Mouse (Mus musculus) liver, embryonic 11.5 days (tissue): Measurements from ENCODE around the gene Trpc3. TPM values are rescaled to one million over a fixed set of nuclear protein-coding genes. Genes with fewer than 3 reads are reported as not detected.
"Not testable (repeated sequence)": the region's sequence is repeated elsewhere in the genome, so short reads cannot be mapped to it uniquely, and the experiment has no call there.

Experiments used
- ATAC-seq: fragments of 200-750 bp; cut with Nextera tagmentation; replicated peaks from 2 replicates; pipeline ENCODE4 v1.8.0; 2017; ENCODE audit warnings: moderate number of reproducible peaks, mild to moderate bottlenecking, moderate TSS enrichment, moderate library complexity; ENCODE audit not compliant: low FRiP score
- DNase-seq: peaks from one replicate; pipeline ENCODE4 v3.0.0-alpha.2; 2017; ENCODE audit warnings: low spot score
- H3K27ac ChIP-seq: fragments of 300-500 bp; sonication (generic); 2 replicates; pipeline ENCODE4 v1.5.1; 2014; ENCODE audit warnings: mild to moderate bottlenecking, low read depth, low read length, control low read depth
- H3K27me3 ChIP-seq: fragments of 300-500 bp; sonication (generic); replicated peaks from 2 replicates; pipeline ENCODE4 v1.6.1; 2014; ENCODE audit warnings: low read length, mixed read lengths; ENCODE audit not compliant: control insufficient read depth, insufficient read depth
- H3K36me3 ChIP-seq: fragments of 300-500 bp; sonication (generic); 2 replicates; pipeline ENCODE4 v1.6.1; 2014; ENCODE audit warnings: mild to moderate bottlenecking, low read length, moderate library complexity, mixed read lengths; ENCODE audit not compliant: control insufficient read depth, insufficient read depth
- H3K4me1 ChIP-seq: fragments of 300-500 bp; sonication (generic); replicated peaks from 2 replicates; pipeline ENCODE4 v1.6.1; 2014; ENCODE audit warnings: low read length, mixed read lengths; ENCODE audit not compliant: control insufficient read depth, insufficient read depth
- H3K4me2 ChIP-seq: fragments of 300-500 bp; sonication (generic); 2 replicates; pipeline ENCODE4 v1.6.1; 2014; ENCODE audit warnings: mild to moderate bottlenecking, control low read depth, moderate library complexity
- H3K4me3 ChIP-seq: fragments of 300-500 bp; sonication (generic); 2 replicates; pipeline ENCODE4 v1.5.1; 2014; ENCODE audit warnings: low read depth, low read length, control low read depth
- H3K9ac ChIP-seq: fragments of 300-500 bp; sonication (generic); 2 replicates; pipeline ENCODE4 v1.6.1; 2014; ENCODE audit warnings: low read depth, low read length, control low read depth
- H3K9me3 ChIP-seq: fragments of 300-500 bp; sonication (generic); 2 replicates; pipeline ENCODE4 v1.6.1; 2016; ENCODE audit warnings: low read length, inconsistent platforms, mixed read lengths; ENCODE audit not compliant: control insufficient read depth
- WGBS: fragments of 180-500 bp; shearing (Covaris S2); extraction: QIAGEN DNeasy Blood & Tissue Kit; methylation state at CpG from one replicate; pipeline ENCODE4 v1.1.7; 2014; 5-methylcytosine and 5-hydroxymethylcytosine counted together
- polyA plus RNA-seq: library from polyadenylated mRNA; unstranded; fragments of >200 nt; fragmentation: Nextera tagmentation; extraction: Ambion mirVana; gene quantifications from 2 replicates; pipeline ENCODE4 v1.2.1, GENCODE M21; 2014

The Trpc3 gene
- polyA plus RNA-seq, 1 experiment from 2014 or later = 1.4 TPM

DNA sequence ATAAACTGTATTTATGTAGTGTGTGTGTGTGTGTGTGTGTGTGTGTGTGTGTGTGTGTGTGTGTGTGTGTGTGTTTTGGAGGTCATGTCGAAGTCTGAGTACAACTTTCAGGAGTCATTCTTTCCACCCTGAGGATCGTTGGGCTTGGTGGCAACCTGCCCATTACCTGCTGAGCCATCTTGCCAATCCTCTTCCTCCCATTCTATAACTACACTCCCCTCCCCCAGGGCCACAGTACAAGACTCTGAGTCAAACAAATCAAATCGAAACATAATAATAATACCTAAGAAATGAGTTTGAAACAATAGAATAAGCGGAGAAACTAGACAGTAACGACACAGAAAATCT is 76.1 kb downstream of the Trpc3 start:
- no peak for ATAC-seq
- Histone ChIP-seq H3K4me1 (no peaks in the 10 kb centered on the region; the same call in 1 of the 2 replicates), H3K4me3 (no peak overlapping the region), H3K9me3 (no peaks in the 10 kb centered on the region), H3K4me2 (no peak overlapping the region), H3K27ac (no peak overlapping the region), H3K36me3 (no peaks in the 10 kb centered on the region), H3K9ac (no peak overlapping the region), H3K27me3 (no peaks in the 10 kb centered on the region)
- WGBS = 76% methylated on average over 5 of the region's 5 CpGs
- no peak for DNase-seq

DNA sequence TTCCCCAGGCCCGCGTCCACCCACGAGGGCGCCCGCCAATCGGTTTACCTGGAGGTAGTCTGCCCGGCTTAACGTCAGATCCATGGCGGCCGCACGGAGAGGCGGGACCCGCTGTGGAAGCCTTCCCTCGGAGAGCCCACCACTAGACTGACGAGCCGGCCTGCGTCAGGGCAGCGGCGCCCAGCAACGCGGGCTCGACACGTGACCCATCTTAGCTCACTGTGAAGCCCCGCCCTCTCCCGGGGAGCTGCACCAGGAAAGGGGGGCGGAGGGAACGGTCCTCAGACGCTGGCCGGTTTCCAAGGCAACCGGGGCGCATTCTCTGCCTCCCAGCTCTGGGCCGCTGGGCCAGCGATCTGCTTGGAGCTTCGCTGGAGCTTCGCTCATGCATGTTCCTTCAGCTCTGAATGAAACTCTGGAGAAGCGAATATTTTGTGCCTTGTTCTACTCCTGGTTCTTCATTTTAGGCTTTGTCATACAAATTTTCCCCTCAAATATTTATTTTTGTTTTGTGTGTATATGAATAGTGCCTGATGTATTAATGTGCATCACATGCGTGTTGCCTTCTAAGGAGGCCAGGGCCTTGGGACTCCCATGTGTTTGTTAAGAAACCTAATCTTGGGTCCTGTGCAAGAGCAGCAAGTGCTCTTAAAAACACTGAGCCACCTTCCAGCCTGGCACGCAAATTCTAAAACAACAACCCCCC is 76.6 kb downstream of the Trpc3 start, which contains the start of gene Bbs7:
Bbs7 (minus strand) TSS at position 276 of the 706 bp plus-strand sequence.
- H3K27me3 ChIP-seq = no peaks in the 10 kb centered on the region
- H3K36me3 ChIP-seq = no peaks in the 10 kb centered on the region
- H3K4me1 ChIP-seq = no peaks in the 10 kb centered on the region; the same call in 1 of the 2 replicates
- peak; percentile 92 for DNase-seq
- ATAC-seq = peak; percentile 98
- H3K9ac ChIP-seq = peak within 1 kb of the TSS; percentile 71
- WGBS = 5% methylated on average over 38 of the region's 38 CpGs
- peak within 1 kb of the TSS; percentile 85 for H3K4me2 ChIP-seq
- no peak within 1 kb of the TSS for H3K27ac ChIP-seq
- no peaks in the 10 kb centered on the region for H3K9me3 ChIP-seq
- peak within 1 kb of the TSS; percentile 69 for H3K4me3 ChIP-seq

DNA sequence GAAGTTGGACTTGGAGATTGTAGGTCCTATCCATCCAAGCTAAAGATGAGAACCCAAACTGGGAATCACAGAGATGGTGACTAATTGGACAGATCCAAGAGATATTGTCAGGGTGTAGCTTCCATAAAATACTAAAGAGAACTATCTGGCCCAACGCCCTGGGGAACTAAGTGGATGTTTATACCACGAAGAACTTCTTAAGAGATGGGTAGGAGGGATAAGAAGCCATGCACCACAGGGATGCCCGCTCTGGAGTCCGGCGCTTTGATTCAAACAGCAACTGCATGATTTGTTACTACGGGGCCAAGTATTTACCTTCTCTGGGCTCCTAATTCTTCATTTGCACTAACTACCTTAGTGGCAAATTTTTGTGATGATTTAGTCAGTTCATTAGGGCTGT is 77.3 kb downstream of the Trpc3 start:
- DNase-seq = no peak
- Histone ChIP-seq H3K4me1 (no peaks in the 10 kb centered on the region; the same call in 1 of the 2 replicates), H3K27me3 (no peaks in the 10 kb centered on the region), H3K27ac (no peak overlapping the region), H3K9ac (peak overlapping the region; percentile 71), H3K36me3 (no peaks in the 10 kb centered on the region), H3K4me3 (peak overlapping the region; percentile 69), H3K4me2 (peak overlapping the region; percentile 85), H3K9me3 (no peaks in the 10 kb centered on the region)
- peak; percentile 33 for ATAC-seq
- 17% methylated on average over 6 of the region's 6 CpGs for WGBS

DNA sequence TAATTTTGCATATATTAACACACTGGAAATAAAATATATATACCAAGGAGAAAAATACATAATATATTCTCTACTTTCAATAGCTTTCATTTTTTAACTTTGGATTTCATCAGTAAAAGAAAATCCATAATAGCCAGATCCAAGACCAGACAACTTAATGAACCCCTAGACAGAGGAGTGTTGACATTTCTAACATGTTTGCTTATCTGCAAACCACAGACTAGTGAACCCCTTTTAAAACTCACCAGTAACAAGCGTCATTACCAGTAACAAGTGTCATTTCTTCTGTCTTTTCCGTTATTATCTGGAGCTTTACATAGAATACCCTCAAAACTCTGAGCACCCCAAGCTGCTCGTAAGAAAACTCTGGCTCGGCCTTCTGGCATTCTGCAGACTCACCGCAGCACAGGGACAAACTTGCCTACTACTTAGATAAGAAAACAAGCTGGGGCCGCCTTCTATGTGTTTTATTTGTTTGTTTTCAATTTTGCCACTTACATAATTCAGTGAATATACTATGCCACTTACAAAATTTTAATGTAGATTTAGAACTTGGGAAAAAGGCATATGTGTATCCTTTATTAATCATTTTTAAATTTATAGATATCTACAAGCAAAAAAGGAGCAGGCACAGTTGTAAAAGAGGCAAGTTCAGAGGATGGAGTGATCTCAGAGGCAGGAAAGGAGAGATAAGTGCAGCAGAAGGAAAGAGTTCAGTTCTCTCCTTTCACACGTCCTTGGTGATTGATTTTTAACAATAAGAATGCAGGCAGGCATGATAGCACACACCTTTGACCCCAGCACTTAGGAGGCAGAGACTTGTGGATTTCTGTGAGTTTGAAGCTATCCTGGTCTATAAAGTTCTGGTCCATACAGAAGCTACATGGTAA is 83.8 kb downstream of the Trpc3 start:
- Histone ChIP-seq H3K9ac (no peak overlapping the region), H3K27me3 (no peaks in the 10 kb centered on the region), H3K9me3 (no peaks in the 10 kb centered on the region), H3K4me2 (peak overlapping the region; percentile 37), H3K4me1 (no peaks in the 10 kb centered on the region), H3K4me3 (no peak overlapping the region), H3K36me3 (no peaks in the 10 kb centered on the region), H3K27ac (peak overlapping the region; percentile 58)
- DNase-seq (no peak), ATAC-seq (peak; percentile 90)
- 31% methylated on average over 7 of the region's 7 CpGs for WGBS

DNA sequence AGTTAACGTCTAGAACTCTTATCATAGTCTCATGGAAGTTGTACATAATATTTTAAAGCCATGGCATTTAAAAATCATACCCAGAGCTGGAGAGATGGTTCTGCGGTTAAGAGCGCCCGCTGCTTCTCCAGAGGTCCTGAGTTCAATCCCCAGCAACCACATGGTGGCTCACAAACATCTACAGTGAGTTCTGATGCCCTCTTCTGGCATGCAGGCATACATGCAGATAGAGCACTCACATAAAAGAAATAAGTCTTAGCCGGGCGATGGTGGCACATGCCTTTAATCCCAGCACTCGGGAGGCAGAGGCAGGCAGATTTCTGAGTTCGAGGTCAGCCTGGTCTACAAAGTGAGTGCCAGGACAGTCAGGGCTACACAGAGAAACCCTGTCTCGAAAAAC is 90.2 kb downstream of the Trpc3 start:
- not testable (repeated sequence) for H3K27me3 ChIP-seq, H3K4me2 ChIP-seq, H3K36me3 ChIP-seq, H3K27ac ChIP-seq, H3K4me1 ChIP-seq, H3K9me3 ChIP-seq, DNase-seq, ATAC-seq, H3K4me3 ChIP-seq, H3K9ac ChIP-seq
- 71% methylated on average over 8 of the region's 9 CpGs for WGBS

DNA sequence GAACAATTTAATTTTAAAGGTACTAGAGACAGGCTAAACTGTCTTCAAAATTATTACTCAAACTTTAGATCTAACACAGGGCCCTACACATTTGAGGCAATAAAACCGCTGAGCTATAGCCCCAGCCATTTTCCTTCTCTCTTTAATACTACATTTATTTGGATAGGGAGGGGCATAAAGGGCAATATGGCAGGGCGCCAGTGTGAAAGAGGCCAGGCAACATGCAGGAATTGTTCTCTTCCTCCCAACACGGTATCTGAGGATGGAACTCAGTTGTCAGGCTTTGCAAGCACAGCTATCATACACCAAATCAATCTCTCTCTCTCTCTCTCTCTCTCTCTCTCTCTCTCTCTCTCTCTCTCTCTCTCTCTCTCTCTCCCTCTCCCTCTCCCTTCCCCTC is 91.2 kb downstream of the Trpc3 start:
- Histone ChIP-seq H3K27me3 (no peaks in the 10 kb centered on the region), H3K9me3 (no peaks in the 10 kb centered on the region), H3K4me3 (no peak overlapping the region), H3K4me2 (no peak overlapping the region), H3K27ac (no peak overlapping the region), H3K9ac (no peak overlapping the region), H3K36me3 (no peaks in the 10 kb centered on the region), H3K4me1 (no peaks in the 10 kb centered on the region)
- 78% methylated on average over 3 of the region's 3 CpGs for WGBS
- no peak for ATAC-seq
- DNase-seq = no peak

DNA sequence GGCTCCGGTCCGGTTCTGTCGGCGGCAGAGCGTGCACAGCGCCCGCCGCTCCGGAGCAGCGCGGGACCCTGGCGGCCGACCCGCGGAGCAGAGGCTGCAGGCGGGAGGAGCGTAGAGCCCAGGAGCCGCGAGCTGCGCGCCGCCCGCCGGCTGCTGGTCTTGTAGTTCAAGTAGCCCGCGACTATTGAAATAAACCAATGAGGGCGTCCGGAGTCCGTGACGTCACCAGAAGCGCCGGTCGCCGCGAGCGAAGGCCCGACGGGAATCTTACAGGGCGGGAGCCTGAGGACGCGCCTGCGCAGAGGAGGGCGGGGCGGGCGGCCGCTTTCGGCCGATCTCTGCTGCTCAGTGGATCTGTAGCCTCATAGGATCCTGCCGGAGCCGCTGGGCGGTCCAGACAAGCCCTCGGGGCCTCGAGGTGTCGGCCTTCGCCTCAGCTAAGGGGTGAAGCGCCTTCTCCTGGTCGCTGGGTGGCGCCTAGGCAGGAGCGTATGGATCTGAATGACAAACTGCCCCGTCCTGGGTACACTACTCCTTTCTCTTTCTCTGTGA is 118.1 kb downstream of the Trpc3 start, which contains the start of gene Ccna2:
Ccna2 (minus strand) TSS at position 324 of the 552 bp plus-strand sequence.
- DNase-seq = peak; percentile 97
- H3K27me3 ChIP-seq = no peaks in the 10 kb centered on the region
- peaks cover 11% of the 10 kb centered on the region; the same call in 1 of the 2 replicates for H3K4me1 ChIP-seq
- WGBS = under 1% methylated on average over 60 of the region's 60 CpGs
- peak within 1 kb of the TSS; percentile 92 for H3K27ac ChIP-seq
- peak within 1 kb of the TSS; percentile 89 for H3K4me2 ChIP-seq
- H3K36me3 ChIP-seq = peaks cover 20% of the 10 kb centered on the region
- H3K9ac ChIP-seq = peak within 1 kb of the TSS; percentile 99
- H3K4me3 ChIP-seq = peak within 1 kb of the TSS; percentile 98
- ATAC-seq = peak; percentile 98
- no peaks in the 10 kb centered on the region for H3K9me3 ChIP-seq

DNA sequence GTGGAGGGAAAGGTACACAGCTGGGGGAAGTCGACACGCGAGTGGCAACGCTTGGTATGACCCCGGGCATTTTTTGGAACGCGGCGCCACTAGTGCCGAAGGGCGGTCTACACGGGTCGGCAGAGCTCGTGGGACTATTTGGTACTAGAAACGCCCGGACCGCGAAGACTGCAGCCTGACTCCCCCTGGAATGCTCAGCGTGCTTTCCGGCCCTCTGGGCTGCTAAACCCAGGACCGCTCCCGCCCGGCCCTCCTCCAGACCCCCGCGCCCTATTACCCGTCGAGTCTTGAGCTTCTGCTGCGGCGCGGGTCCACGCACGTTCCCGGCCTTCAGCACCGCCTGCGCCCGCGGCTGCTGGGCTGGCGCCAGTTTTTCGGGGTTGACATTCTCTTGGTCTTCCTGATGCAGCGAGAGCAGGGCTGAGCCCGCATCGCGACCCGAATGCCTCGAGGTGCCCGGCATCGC is 118.6 kb downstream of the Trpc3 start:
- peak overlapping the region; percentile 89 for H3K4me2 ChIP-seq
- peak; percentile 17 for ATAC-seq
- H3K4me3 ChIP-seq = peak overlapping the region; percentile 98
- peaks cover 25% of the 10 kb centered on the region for H3K36me3 ChIP-seq
- under 1% methylated on average over 46 of the region's 46 CpGs for WGBS
- no peak for DNase-seq
- peak overlapping the region; percentile 99 for H3K9ac ChIP-seq
- H3K9me3 ChIP-seq = no peaks in the 10 kb centered on the region
- peaks cover 11% of the 10 kb centered on the region; the same call in 1 of the 2 replicates for H3K4me1 ChIP-seq
- H3K27ac ChIP-seq = peak overlapping the region; percentile 92
- no peaks in the 10 kb centered on the region for H3K27me3 ChIP-seq
